Mouse (Mus musculus): ENCODE data around the gene Gm8257.
"Not testable (repeated sequence)": the region's sequence is repeated elsewhere in the genome, so short reads cannot be mapped to it uniquely, and the experiment has no call there.

The Gm8257 gene

GRCm38 (mm10) chr14:44706356-44706755 lies at the start of gene Gm8257:
Gene Gm8257, minus strand, starts transcription at chr14:44706456.
- DNase-seq (ENCODE audit: low read depth, low spot score) = not testable (repeated sequence)

GRCm38 (mm10) chr14:44750240-44750639 lies 44.0 kb upstream of the Gm8257 start, which contains the start of gene Gm8267:
Gene Gm8267, minus strand, starts transcription at chr14:44750340.
- DNase-seq (ENCODE audit: low read depth, low spot score) = no peak

DNA sequence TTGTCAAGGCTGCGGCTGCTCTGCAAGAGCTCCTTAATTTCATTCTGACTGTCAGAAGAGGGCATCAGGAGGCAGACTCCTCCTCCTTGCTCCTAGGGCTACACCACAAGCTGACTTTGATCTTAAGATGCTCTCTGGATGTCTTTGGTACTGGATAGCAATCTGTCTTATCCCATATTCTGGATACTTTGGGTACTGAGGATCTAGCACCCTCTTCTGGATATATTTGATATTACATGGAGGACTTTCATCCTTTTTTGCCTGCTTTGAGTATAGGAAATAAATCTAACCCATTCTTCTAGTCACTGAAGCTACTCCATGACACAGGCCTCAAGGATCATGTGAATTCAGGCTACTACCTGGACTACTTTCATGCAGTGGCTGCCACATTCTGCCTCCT lies 36.5 kb upstream of the Gm8257 start:
- DNase-seq (ENCODE audit: low read depth, low spot score) = not testable (repeated sequence)

- not testable (repeated sequence) for DNase-seq (ENCODE audit: low read depth, low spot score)
These were observed 24.5 kb upstream of the Gm8257 start for GRCm38 (mm10) chr14:44730711-44731110.

DNA sequence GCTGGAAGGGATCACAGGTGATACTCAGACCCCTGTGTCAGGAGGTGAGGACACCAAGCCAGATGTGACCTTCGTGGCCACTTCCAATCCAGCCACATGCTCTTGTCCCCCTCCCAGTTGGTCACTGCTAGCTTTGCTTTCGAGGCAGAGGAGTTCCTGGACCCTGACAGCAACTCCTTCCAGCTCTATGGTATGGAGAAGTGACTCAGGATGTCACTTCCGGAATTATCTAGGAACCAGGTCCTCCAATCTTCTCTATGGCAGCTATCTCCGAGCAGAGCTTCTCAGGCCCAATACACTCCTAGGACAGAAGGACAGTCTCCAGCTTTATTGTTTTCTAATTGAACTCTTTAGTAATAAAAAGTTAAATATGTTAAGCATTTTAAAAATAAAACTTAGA lies 78.5 kb downstream of the Gm8257 start, which contains the start of gene Gm5624:
Gene Gm5624, minus strand, starts transcription at position 202 of the 400 bp plus-strand sequence.
- not testable (repeated sequence) for DNase-seq (ENCODE audit: low read depth, low spot score)
